Mouse (Mus musculus): ENCODE measurements at regions not wholly inside any gene's neighbourhood (a gene's known extent, or its start where the extent isn't known, plus 50 kb on each side); places are given as distances from the start of the nearest gene placed in this dataset.

GRCm38 (mm10) chr11:41090391-41090900 is 335.3 kb upstream of the Ccng1 start:
- DNase-seq: peak; percentile 12

DNA sequence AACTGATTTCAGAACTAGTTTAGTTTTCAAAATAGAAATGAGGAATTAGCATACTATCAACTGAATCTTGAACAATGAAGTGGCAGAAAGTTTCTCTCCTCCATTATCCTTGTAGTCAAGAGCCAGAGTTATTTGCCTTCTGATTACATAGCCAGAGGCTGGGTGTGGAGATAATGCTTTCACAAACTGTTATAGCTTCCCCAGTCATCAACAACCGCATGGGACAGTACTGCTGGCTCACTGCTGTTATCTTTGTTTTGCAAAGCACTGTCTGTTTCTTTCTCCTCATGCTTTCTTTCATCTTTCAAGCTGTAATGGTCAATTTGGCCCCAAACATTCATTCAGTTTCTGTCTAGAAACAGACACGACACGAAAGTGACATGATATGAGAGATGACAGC is 308.5 kb upstream of the Ccng1 start:
- DNase-seq: no peak

DNA sequence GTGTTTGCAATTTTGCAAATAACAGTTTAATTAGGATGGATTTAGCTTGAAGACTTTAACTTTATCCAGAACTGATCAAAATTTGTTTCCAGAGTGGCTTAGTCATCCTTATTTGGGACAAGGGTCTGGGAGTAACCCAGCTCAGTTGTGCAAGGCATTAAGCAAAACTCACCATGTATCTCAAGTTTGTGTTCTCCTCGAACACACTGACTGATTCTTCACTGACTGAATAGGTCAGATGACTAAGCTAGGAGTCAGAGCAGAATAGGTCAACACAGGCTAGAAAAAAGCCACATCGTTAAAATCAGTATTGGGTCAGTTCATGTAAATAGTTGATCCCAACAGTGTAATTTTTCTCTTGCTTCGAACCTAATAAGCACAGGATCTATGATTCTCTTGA is 302.7 kb upstream of the Ccng1 start:
- DNase-seq: no peak

- no peak for DNase-seq
Observed at GRCm38 (mm10) chr11:41030018-41030417, 274.9 kb upstream of the Ccng1 start.

DNA sequence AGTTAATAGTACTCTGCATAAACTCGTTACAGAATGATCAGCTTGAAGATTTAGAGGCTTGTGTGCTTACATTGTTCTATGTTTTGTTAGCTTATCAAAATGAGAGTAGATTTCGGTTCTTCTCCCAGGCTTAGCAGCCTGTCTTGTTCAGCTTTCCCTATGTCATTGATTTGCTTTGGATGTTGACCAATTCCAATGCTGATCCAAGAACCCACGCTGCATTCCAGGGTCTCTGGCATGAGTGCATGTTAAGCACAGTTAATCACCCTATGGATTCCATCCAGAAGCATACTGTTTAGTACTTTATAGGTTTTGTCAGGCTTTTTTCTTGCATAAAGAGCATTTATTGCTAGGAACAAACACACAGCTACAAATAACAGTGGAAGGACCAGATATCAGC is 255.0 kb upstream of the Ccng1 start:
- DNase-seq: no peak

GRCm38 (mm10) chr11:40972806-40973205 is 217.7 kb upstream of the Ccng1 start:
- DNase-seq: no peak

DNA sequence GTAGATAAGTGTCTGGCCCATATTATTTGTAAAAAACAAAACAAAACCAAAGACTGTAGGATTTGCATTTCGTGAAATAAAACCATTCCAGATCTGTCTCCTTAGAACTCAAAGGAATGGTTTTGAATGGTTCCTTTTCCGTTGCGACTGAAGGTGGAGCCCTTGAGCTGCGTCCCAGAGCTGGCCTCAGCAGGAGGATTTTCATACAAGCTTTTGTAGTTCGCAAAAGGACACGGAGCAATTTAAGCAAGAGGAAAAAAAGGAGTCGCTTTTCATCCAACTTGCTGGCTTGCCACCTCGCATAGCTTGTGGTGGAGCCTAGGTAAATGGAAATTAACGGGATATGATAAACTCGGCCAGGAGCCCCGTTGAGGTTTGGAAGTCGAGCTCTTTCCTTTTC is 172.1 kb upstream of the Ccng1 start:
- DNase-seq: no peak

DNA sequence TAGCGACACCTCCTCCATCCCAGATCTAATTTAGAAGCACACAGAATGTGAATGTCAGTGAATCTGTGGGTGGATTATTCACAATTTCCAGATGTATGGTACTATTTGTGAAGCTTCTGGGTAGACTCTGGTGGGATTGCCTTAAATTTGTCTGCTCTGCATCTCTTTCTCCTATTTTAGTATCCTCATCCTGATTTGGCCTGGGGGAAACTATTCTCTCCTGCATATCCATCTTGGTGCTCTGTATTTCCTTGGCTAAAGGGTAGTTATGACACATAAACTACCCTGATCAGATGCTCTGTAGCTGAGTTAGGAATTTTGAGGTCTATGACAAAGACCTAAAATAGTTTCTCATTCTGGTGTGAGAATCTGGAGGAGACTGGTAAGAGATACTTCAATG is 136.4 kb upstream of the Ccng1 start:
- no peak for DNase-seq

DNA sequence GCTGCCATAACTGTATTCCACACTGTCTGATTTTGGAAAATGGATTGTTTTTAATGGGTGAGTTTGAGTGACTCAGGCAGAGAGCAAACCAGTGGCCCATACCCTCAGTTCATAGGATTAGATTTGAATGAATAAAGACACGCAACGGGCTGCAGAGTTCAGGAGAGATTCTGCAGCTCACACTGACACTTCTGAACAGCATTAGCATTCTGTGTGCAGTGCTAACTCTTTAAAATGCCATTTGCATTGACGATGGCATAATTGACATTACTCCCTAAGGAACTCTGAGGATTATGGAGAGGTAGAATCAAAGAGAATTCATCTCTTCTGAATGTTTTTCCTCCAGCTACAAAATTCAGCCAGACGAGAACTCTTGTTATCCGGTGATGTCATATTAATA is 129.4 kb upstream of the Ccng1 start:
- DNase-seq: no peak

DNA sequence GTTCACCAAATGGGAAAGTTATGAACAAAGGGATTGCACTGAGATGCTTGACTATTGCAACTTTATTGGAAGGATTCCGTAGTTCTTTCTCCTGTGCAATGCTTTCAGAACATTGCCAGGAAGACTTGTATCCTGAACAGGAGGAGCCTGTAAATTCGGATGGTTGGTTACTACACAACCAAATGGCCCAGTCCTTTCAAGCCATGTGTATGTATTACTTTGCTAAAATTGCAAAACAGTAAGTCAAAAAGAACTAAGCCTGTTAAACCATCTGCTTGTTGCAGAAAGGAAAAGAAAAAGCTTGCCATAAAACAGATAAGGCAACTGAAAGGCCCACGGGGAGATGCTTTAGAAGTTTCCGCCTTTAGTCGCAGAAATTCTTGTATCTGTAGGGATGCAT is 124.5 kb upstream of the Ccng1 start:
- DNase-seq: no peak

DNA sequence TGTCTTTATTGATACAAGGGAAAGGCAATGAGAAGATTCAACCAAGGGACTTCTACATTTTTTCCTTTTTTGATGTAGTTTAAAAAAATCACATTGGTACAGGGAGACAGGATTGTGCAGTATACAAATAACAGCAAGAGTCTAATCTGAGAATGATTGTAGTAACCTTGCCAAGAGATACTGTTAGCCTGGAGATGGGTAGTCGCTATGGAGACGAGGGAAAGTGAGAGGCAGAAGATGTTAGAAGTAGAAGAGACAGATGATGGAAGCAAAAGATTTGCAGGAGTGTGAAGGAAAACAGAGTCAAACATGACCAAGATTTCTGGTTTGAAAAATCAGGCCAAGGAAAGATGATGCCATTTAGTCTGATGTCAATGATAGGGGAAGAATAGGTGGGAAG is 117.9 kb upstream of the Ccng1 start:
- DNase-seq: no peak

DNA sequence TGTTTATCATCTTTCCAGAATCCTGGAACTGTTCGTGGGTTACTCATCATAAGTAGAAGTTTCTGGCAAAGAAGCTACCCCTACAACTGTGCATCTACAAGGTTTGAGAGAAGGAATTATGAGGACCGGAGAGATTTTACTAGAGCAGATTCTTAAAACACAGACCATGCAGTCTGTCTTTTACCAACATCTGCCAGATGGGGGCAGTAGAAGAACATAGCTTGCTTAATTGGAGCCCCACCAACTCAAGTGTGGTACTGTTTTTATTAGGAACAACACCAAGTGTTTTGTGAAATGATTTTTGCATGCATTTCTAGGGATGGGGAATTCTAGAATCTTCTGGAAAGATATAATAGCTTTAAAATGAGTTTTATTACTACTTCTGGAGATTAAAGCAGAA is 110.6 kb upstream of the Ccng1 start:
- DNase-seq: no peak

GRCm38 (mm10) chr11:40851361-40851760 is 96.2 kb upstream of the Ccng1 start:
- DNase-seq: no peak

- no peak for DNase-seq
Observed at GRCm38 (mm10) chr11:40850652-40851092, 95.6 kb upstream of the Ccng1 start.

- no peak for DNase-seq
Observed at GRCm38 (mm10) chr11:40846586-40846985, 91.5 kb upstream of the Ccng1 start.

DNA sequence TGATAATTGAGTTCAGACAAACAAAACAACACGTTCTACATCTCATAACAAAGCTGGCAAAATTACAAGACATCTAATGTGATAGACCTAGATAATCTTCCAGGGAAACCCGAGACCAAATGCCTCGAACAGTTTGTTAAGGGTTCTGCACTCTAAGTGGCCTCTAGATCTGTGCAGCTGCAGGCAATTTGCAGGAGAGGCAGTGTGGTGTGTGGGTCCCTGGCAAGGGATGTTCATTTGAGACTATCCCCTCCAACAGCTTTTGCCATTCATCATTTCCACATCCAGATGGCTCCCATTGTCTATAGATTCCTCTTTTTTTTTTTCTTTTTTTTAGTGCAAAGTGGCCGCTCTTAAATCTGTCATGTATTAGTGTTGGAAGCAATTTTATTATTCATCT is 80.3 kb upstream of the Ccng1 start:
- no peak for DNase-seq

All from gastrocnemius, postnatal 25 days (tissue).